Mouse (Mus musculus) lung, adult 2 months (tissue): ENCODE measurements around the gene Gpx5. TPM values are rescaled to one million over a fixed set of nuclear protein-coding genes. Genes with fewer than 3 reads are reported as not detected.

Source experiments
- DNase-seq: peaks from one replicate; pipeline ENCODE4 v3.0.0; 2022
- H3K4me1 ChIP-seq: fragments of 200-500 bp; 2 replicates; pipeline ENCODE4 v1.6.1; 2011; ENCODE audit warnings: low read length; ENCODE audit not compliant: control insufficient read depth, insufficient read depth
- H3K4me3 ChIP-seq: fragments of 200-500 bp; replicated peaks from 2 replicates; pipeline ENCODE3; 2011; ENCODE audit warnings: low read depth, mild to moderate bottlenecking, control low read depth, low read length; ENCODE audit errors: extremely low read depth
- CTCF ChIP-seq: fragments of 200-500 bp; IDR thresholded peaks from 2 replicates; pipeline ENCODE4 v1.5.1; 2011; ENCODE audit warnings: mild to moderate bottlenecking, low read length, control low read depth; ENCODE audit not compliant: insufficient read depth
- POLR2A ChIP-seq: fragments of 200-500 bp; IDR thresholded peaks from 2 replicates; pipeline ENCODE4 v1.6.1; 2011; ENCODE audit warnings: low read depth, mild to moderate bottlenecking, control low read depth, low read length, borderline replicate concordance; ENCODE audit errors: extremely low read depth
- WGBS: fragments of 180-500 bp; shearing (Covaris S2); methylation state at CpG from one replicate; pipeline ENCODE4 v1.1.7; 2018; 5-methylcytosine and 5-hydroxymethylcytosine counted together
- polyA plus RNA-seq: library from polyadenylated mRNA; depleted of rRNA; stranded (reverse); fragments of >200 nt; gene quantifications from 2 replicates; pipeline ENCODE4 v1.2.3, GENCODE M21; 2012; rRNA removed

The Gpx5 gene
- polyA plus RNA-seq, 1 experiment: not detected

- TF ChIP-seq CTCF: no peak
- no peak for TF ChIP-seq POLR2A
- no peak for DNase-seq
- Histone ChIP-seq H3K4me1 (no peaks in the 10 kb centered on the region), H3K4me3 (no peak overlapping the region)
- 13% methylated on average over 16 of the region's 16 CpGs for WGBS
These were observed 50.0 kb downstream of the Gpx5 start for GRCm38 (mm10) chr13:21242408-21243125.

DNA sequence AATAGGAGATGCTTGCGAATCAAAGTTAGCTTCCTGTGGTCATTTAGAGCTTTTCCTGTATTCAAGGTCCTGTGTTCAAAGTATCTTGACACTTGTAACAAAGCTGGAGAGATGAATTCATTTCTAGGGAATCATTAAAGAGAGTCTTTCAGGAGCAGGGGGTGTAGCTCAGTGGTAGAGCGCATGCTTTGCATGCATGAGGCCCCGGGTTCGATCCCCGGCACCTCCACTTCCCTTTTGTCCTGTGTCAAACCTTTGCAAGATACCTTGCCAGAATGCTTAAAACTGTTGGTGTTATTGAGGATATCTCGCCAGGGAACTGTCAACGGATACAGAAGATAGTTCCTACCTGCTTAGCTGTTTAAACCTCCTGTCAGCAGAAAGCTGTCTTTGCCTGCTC, 51.7 kb downstream of the Gpx5 start:
- WGBS: 27% methylated on average over 7 of the region's 7 CpGs
- no peak for DNase-seq
- no peaks in the 10 kb centered on the region for H3K4me1 ChIP-seq
- TF ChIP-seq POLR2A (no peak), CTCF (no peak)
- H3K4me3 ChIP-seq: no peak overlapping the region

DNA sequence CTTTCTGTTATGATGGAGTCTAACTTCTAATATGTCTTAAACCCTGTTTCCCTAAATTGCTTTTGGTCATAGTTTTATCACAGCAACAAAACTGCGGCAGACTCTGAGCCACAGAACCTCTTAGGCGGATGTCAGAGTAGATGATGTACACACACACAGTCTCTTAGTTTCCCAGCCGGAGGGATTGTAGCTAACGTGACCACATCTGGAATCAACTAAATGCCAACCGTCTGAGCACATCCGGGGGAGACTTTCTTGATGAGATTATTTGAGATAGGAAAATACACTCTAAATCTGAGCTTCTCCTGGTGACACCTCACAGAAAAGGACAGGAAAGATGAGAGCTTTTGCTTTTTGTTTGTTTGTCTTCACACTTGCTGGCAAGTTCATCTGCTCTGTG, 55.4 kb downstream of the Gpx5 start:
- no peak for DNase-seq
- 72% methylated on average over 6 of the region's 6 CpGs for WGBS
- Histone ChIP-seq H3K4me1 (no peaks in the 10 kb centered on the region), H3K4me3 (no peak overlapping the region)
- no peak for TF ChIP-seq CTCF

- 63% methylated on average over 2 of the region's 2 CpGs for WGBS
- Histone ChIP-seq H3K4me3 (no peak overlapping the region), H3K4me1 (no peaks in the 10 kb centered on the region)
- no peak for TF ChIP-seq POLR2A
- TF ChIP-seq CTCF: no peak
- DNase-seq: no peak
These were observed 55.8 kb downstream of the Gpx5 start for GRCm38 (mm10) chr13:21236714-21237113.

Other genes with a start within 250 kb of the Gpx5 start
- not detected in 2 replicates for gene Olfr1370, start 217.8 kb downstream of the Gpx5 start, polyA plus RNA-seq
- not detected in 2 replicates for gene Olfr1369-ps1, start 181.2 kb downstream of the Gpx5 start, polyA plus RNA-seq
- gene Olfr263, start 163.1 kb downstream of the Gpx5 start, polyA plus RNA-seq: not detected in 2 replicates
- gene Olfr1368, start 146.9 kb downstream of the Gpx5 start, polyA plus RNA-seq: not detected in 2 replicates
- 34.8 and 53.5 TPM in 2 replicates for gene Trim27, start 113.3 kb downstream of the Gpx5 start, polyA plus RNA-seq
- not detected in 2 replicates for gene Gpx6, start 19.4 kb upstream of the Gpx5 start, polyA plus RNA-seq
- gene Olfr1367, start 54.2 kb upstream of the Gpx5 start, polyA plus RNA-seq: not detected in 2 replicates
- gene Zscan12, start 70.1 kb upstream of the Gpx5 start, polyA plus RNA-seq: 1.1 and 1.8 TPM in 2 replicates
- 18.2 and 18.7 TPM in 2 replicates for gene Zkscan3, start 110.0 kb upstream of the Gpx5 start, polyA plus RNA-seq
- gene Pgbd1, start 148.3 kb upstream of the Gpx5 start, polyA plus RNA-seq: 0.31 and 0.73 TPM in 2 replicates
- gene Zscan26, start 161.0 kb upstream of the Gpx5 start, polyA plus RNA-seq: 12.9 and 21.4 TPM in 2 replicates
- gene Nkapl, start 175.8 kb upstream of the Gpx5 start, polyA plus RNA-seq: 0.82 and 0.89 TPM in 2 replicates
- gene Zkscan4, start 186.2 kb upstream of the Gpx5 start, polyA plus RNA-seq: 1.2 and 1.7 TPM in 2 replicates
- not detected in 2 replicates for gene Gm10065, start 186.7 kb upstream of the Gpx5 start, polyA plus RNA-seq
- gene AK157302, start 202.5 kb upstream of the Gpx5 start, polyA plus RNA-seq: 0.06 TPM in 2 replicates
- gene Gm11273, start 208.7 kb upstream of the Gpx5 start, polyA plus RNA-seq: 3.0 and 5.0 TPM in 2 replicates
- gene Zkscan8, start 238.4 kb upstream of the Gpx5 start, polyA plus RNA-seq: 2.5 and 4.7 TPM in 2 replicates